Mouse (Mus musculus) limb, embryonic 11.5 days (tissue): ENCODE results near the gene Cep57l1. TPM values are rescaled to one million over a fixed set of nuclear protein-coding genes. Genes with fewer than 3 reads are reported as not detected.

Experiments used
- ATAC-seq: fragments of 200-750 bp; cut with Nextera tagmentation; 2 replicates; pipeline ENCODE4 v1.8.0; 2017; ENCODE audit warnings: low read depth; ENCODE audit not compliant: insufficient number of reproducible peaks, low FRiP score, low TSS enrichment
- DNase-seq: peaks from one replicate; pipeline ENCODE4 v3.0.0-alpha.2; 2015; ENCODE audit warnings: low spot score
- H3K27ac ChIP-seq: fragments of 300-500 bp; sonication (generic); replicated peaks from 2 replicates; pipeline ENCODE4 v1.5.1; 2014; ENCODE audit warnings: low read depth, mild to moderate bottlenecking, low read length
- H3K27me3 ChIP-seq: fragments of 300-500 bp; sonication (generic); 2 replicates; pipeline ENCODE4 v1.6.1; 2014; ENCODE audit warnings: mild to moderate bottlenecking, low read length, mixed read lengths; ENCODE audit not compliant: control insufficient read depth, insufficient read depth
- H3K36me3 ChIP-seq: fragments of 300-500 bp; sonication (generic); 2 replicates; pipeline ENCODE4 v1.6.1; 2014; ENCODE audit warnings: mild to moderate bottlenecking, low read length, moderate library complexity, mixed read lengths; ENCODE audit not compliant: control insufficient read depth, insufficient read depth
- H3K4me1 ChIP-seq: fragments of 300-500 bp; sonication (generic); 2 replicates; pipeline ENCODE4 v1.6.1; 2014; ENCODE audit warnings: low read length, mixed read lengths; ENCODE audit not compliant: control insufficient read depth, insufficient read depth
- H3K4me2 ChIP-seq: fragments of 300-500 bp; sonication (generic); 2 replicates; pipeline ENCODE4 v1.6.1; 2014; ENCODE audit warnings: low read depth, mild to moderate bottlenecking, moderate library complexity; ENCODE audit not compliant: severe bottlenecking
- H3K4me3 ChIP-seq: fragments of 300-500 bp; sonication (generic); 2 replicates; pipeline ENCODE4 v1.5.1; 2014; ENCODE audit warnings: low read depth, low read length
- H3K9ac ChIP-seq: fragments of 300-500 bp; sonication (generic); 2 replicates; pipeline ENCODE4 v1.6.1; 2014; ENCODE audit warnings: mild to moderate bottlenecking, low read length
- H3K9me3 ChIP-seq: fragments of 300-500 bp; sonication (generic); 2 replicates; pipeline ENCODE4 v1.6.1; 2016; ENCODE audit warnings: low read length; ENCODE audit not compliant: control insufficient read depth
- WGBS: fragments of 180-500 bp; shearing (Covaris S2); extraction: QIAGEN DNeasy Blood & Tissue Kit; methylation state at CpG from one replicate; pipeline ENCODE4 v1.1.7; 2014; 5-methylcytosine and 5-hydroxymethylcytosine counted together
- polyA plus RNA-seq: library from polyadenylated mRNA; unstranded; fragments of >200 nt; fragmentation: Nextera tagmentation; extraction: Ambion mirVana; gene quantifications from 2 replicates; pipeline ENCODE4 v1.2.1, GENCODE M21; 2014

Cep57l1 gene
- polyA plus RNA-seq, 1 experiment from 2014 or later = 21.2 TPM

DNA sequence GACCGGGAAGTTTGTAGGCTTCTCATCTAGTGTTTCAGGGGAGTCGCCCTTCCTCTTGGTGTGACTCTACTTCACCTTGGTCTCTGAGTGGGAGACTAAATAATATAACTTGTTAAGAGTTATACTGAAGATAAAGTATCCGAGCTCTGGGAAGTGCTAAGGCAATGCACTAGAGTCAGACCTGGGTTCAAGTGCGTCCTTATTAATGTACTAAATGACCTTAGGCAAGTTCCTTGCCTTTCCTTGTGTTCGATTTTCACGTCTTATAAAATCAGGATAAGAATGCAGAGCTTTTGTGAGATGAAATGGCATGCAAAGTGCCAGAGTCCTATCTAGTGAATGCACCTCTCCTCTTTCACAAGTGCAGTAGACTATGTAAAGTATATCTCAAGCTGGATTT, 2.9 kb upstream of the Cep57l1 start:
- H3K36me3 ChIP-seq = no peaks in the 10 kb centered on the region; the same call in 1 of the 2 replicates
- H3K27ac ChIP-seq = no peak overlapping the region
- H3K27me3 ChIP-seq = no peaks in the 10 kb centered on the region
- 0 out of 2 replicates have a peak, but pooled peaks cover 3% of the 10 kb centered on the region for H3K4me1 ChIP-seq
- no peak overlapping the region for H3K4me3 ChIP-seq
- H3K4me2 ChIP-seq = peak overlapping the region; percentile 8; the same call in 1 of the 2 replicates
- H3K9ac ChIP-seq = no peak overlapping the region
- WGBS = 86% methylated on average over 6 of the region's 6 CpGs
- ATAC-seq (no peak), DNase-seq (no peak)
- H3K9me3 ChIP-seq = no peaks in the 10 kb centered on the region

- under 1% methylated on average over 36 of the region's 36 CpGs for WGBS
- Histone ChIP-seq H3K4me1 (0 out of 2 replicates have a peak, but pooled peaks cover 3% of the 10 kb centered on the region), H3K9me3 (no peaks in the 10 kb centered on the region), H3K4me2 (peak overlapping the region; percentile 81), H3K27ac (peak overlapping the region; percentile 89), H3K27me3 (no peaks in the 10 kb centered on the region), H3K36me3 (no peaks in the 10 kb centered on the region; the same call in 1 of the 2 replicates), H3K4me3 (peak overlapping the region; percentile 62), H3K9ac (peak overlapping the region; percentile 68; the same call in 1 of the 2 replicates)
- DNase-seq = no peak
- ATAC-seq = no peak
Measured at GRCm38 (mm10) chr10:41810564-41811455, 1.1 kb upstream of the Cep57l1 start.

GRCm38 (mm10) chr10:41809080-41809770, 446 bp downstream of the Cep57l1 start:
- peak; percentile 82 for ATAC-seq
- Histone ChIP-seq H3K27me3 (no peaks in the 10 kb centered on the region), H3K4me3 (peak overlapping the region; percentile 62), H3K4me2 (peak overlapping the region; percentile 42), H3K9ac (peak overlapping the region; percentile 52), H3K36me3 (no peaks in the 10 kb centered on the region; the same call in 1 of the 2 replicates), H3K4me1 (0 out of 2 replicates have a peak, but pooled peaks cover 3% of the 10 kb centered on the region), H3K9me3 (no peaks in the 10 kb centered on the region), H3K27ac (peak overlapping the region; percentile 89)
- 5% methylated on average over 25 of the region's 25 CpGs for WGBS
- peak; percentile 90 for DNase-seq

DNA sequence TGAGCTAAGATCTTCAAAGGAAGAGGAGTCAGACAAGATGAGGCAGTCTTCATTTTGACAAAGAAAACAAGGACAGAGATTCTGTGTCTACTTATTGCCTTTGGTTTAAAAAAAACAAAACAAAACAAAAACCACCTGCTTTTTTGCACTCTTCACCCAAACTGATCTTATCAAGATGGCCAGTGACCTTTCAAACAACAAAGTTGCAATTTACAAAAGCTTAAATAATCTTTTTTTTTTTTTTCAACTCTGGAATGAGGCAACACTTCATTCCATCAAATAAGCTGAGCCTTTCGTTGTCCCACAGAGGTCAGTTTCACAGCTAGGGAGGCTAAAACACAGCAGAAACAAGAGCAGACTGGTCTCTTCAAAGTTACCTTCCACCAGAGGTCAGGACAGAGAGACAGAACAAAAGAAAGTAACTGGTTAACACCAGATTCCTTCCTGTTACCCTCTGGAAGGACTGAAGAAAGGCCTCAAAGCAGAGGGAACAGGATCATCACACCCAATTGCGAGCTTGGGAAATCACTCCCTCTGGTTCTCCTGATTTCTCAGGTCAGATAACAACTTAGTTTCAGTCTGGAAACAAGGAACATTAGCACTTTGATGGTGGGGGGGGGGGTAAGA, 3.8 kb downstream of the Cep57l1 start:
- H3K36me3 ChIP-seq = peaks cover 12% of the 10 kb centered on the region
- 65% methylated on average over 2 of the region's 2 CpGs for WGBS
- no peaks in the 10 kb centered on the region for H3K4me1 ChIP-seq
- H3K27ac ChIP-seq = no peak overlapping the region
- H3K4me2 ChIP-seq = no peak overlapping the region
- DNase-seq = no peak
- no peaks in the 10 kb centered on the region for H3K27me3 ChIP-seq
- no peak for ATAC-seq
- H3K9me3 ChIP-seq = 0 out of 2 replicates have a peak, but pooled peaks cover 3% of the 10 kb centered on the region
- no peak overlapping the region for H3K9ac ChIP-seq
- no peak overlapping the region for H3K4me3 ChIP-seq

- DNase-seq (no peak), ATAC-seq (no peak)
- WGBS = 89% methylated on average over 3 of the region's 3 CpGs
- peaks cover 17% of the 10 kb centered on the region for H3K36me3 ChIP-seq
- no peaks in the 10 kb centered on the region for H3K27me3 ChIP-seq
- no peak overlapping the region for H3K27ac ChIP-seq
- H3K4me1 ChIP-seq = no peaks in the 10 kb centered on the region
- H3K9me3 ChIP-seq = 0 out of 2 replicates have a peak, but pooled peaks cover 3% of the 10 kb centered on the region
- no peak overlapping the region for H3K9ac ChIP-seq
- H3K4me3 ChIP-seq = no peak overlapping the region
- H3K4me2 ChIP-seq = no peak overlapping the region
Measured at GRCm38 (mm10) chr10:41804711-41805110, 5.0 kb downstream of the Cep57l1 start.

GRCm38 (mm10) chr10:41803467-41803866, 6.2 kb downstream of the Cep57l1 start:
- no peak for DNase-seq
- no peak overlapping the region for H3K27ac ChIP-seq
- H3K4me1 ChIP-seq = no peaks in the 10 kb centered on the region
- H3K4me2 ChIP-seq = no peak overlapping the region
- no peaks in the 10 kb centered on the region for H3K27me3 ChIP-seq
- H3K9ac ChIP-seq = no peak overlapping the region
- peaks cover 21% of the 10 kb centered on the region for H3K36me3 ChIP-seq
- no peak overlapping the region for H3K4me3 ChIP-seq
- 98% methylated on average over 8 of the region's 8 CpGs for whole genome bisulfite sequencing
- H3K9me3 ChIP-seq = 0 out of 2 replicates have a peak, but pooled peaks cover 6% of the 10 kb centered on the region
- no peak for ATAC-seq

DNA sequence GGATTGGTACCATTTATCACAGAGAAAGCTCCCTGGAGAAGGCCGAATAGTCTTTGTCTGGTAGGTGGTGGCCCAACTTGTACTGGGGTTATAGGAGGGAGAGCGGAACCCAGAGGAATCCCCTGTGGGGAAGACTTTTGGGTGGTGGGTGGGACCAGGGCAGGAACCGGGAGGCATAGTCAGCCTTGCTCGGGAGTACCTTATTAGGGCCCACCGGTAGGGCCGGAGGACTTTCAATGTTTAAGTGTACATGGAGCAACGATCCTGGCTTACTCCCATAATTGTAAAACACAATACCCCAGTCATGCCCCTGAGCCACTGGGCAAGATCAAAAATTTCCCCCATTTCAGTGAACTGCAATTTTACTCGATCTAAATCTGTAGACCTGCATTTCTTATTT, 12.4 kb downstream of the Cep57l1 start:
- H3K9ac ChIP-seq = no peak overlapping the region
- H3K4me3 ChIP-seq = no peak overlapping the region
- H3K36me3 ChIP-seq = peaks cover 19% of the 10 kb centered on the region
- WGBS = 94% methylated on average over 8 of the region's 8 CpGs
- no peaks in the 10 kb centered on the region for H3K27me3 ChIP-seq
- no peak overlapping the region for H3K4me2 ChIP-seq
- H3K4me1 ChIP-seq = no peaks in the 10 kb centered on the region
- H3K27ac ChIP-seq = no peak overlapping the region
- ATAC-seq = no peak
- 0 out of 2 replicates have a peak, but pooled peaks cover 6% of the 10 kb centered on the region for H3K9me3 ChIP-seq
- DNase-seq = no peak

- Histone ChIP-seq H3K4me2 (no peak overlapping the region), H3K4me1 (no peaks in the 10 kb centered on the region), H3K36me3 (no peaks in the 10 kb centered on the region), H3K27ac (no peak overlapping the region), H3K4me3 (no peak overlapping the region), H3K9me3 (no peaks in the 10 kb centered on the region), H3K9ac (no peak overlapping the region), H3K27me3 (no peaks in the 10 kb centered on the region)
- no peak for ATAC-seq
- WGBS = 93% methylated on average over 6 of the region's 6 CpGs
- DNase-seq = no peak
Measured at GRCm38 (mm10) chr10:41792375-41792774, 17.3 kb downstream of the Cep57l1 start.
